In the genomic region with DNA sequence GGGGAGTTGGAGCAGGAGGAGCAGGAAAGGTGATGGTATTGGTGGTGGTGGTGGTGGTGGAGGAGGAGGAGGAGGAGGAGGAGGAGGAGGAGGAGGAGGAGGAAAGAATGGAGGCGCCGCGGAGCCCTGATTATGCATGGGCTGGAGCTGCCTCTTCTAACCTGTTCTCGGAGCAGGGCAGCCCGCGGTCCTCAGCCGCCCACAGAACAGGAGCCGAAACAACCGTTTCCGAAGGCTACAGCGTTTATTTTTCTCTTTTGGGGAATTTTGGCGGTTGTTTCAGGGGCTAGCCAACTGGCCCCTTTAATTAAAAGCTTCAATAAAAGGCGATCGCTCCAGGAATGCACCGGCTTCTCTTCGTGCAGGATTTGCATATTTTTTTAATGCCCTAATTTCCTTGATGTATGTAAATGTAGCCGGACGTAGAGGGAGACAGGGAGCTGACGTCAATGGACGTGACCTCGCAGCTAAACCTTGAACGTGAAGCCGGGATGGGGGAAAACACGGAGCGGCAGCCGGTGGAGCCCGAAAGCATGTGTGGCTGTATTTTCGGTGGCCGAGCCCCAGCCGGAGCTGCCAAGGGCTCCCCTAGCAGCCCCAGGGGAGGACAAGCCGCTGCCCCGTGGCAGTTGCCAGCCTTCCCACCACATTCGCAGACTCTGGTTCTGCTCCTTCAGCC, we compare ENCODE assay signal across 8 mouse cellular contexts.
DNase-seq lines count a peak whose midpoint lies in the region; ATAC-seq lines count a peak whose summit lies in the region.

No protein-coding gene starts in this region.

- peak overlapping the region; percentile 73 for H3K4me3 ChIP-seq in heart, embryonic 10.5 days
- H3K4me3 ChIP-seq in forebrain, embryonic 11.5 days (ENCODE audit: low read depth, low read length), result peak overlapping the region; percentile 85
- peak overlapping the region; percentile 63 for H3K4me3 ChIP-seq in limb, embryonic 12.5 days (replicated peaks)

- H3K36me3 ChIP-seq in heart, embryonic 10.5 days, result no peaks in the 10 kb centered on the region
- H3K36me3 ChIP-seq in forebrain, embryonic 11.5 days (ENCODE audit: control insufficient read depth, insufficient read depth, low read length), result no peaks in the 10 kb centered on the region
- no peaks in the 10 kb centered on the region for H3K36me3 ChIP-seq in limb, embryonic 12.5 days

- peaks cover 11% of the 10 kb centered on the region; the same call in 1 of the 2 replicates for H3K4me1 ChIP-seq in heart, embryonic 10.5 days
- no peaks in the 10 kb centered on the region for H3K4me1 ChIP-seq in forebrain, embryonic 11.5 days (replicated peaks; ENCODE audit: control insufficient read depth, insufficient read depth, low read length)
- peaks cover 17% of the 10 kb centered on the region for H3K4me1 ChIP-seq in limb, embryonic 12.5 days (replicated peaks)

- peak overlapping the region; percentile 75 for H3K4me2 ChIP-seq in forebrain, embryonic 11.5 days (ENCODE audit: low read depth, low read length, severe bottlenecking)
- H3K4me2 ChIP-seq in limb, embryonic 12.5 days, result peak overlapping the region; percentile 84

- peak overlapping the region; percentile 100 for H3K9ac ChIP-seq in forebrain, embryonic 11.5 days (ENCODE audit: low read length)
- H3K9ac ChIP-seq in limb, embryonic 12.5 days (replicated peaks), result no peak overlapping the region

- peaks cover 84% of the 10 kb centered on the region for H3K27me3 ChIP-seq in heart, embryonic 10.5 days (ENCODE audit: insufficient read depth, poor library complexity, severe bottlenecking)
- no peaks in the 10 kb centered on the region for H3K27me3 ChIP-seq in forebrain, embryonic 11.5 days (ENCODE audit: control insufficient read depth, insufficient read depth, low read length)
- peaks cover 89% of the 10 kb centered on the region for H3K27me3 ChIP-seq in limb, embryonic 12.5 days

- under 1% methylated on average over 33 of the region's 33 CpGs for WGBS in heart, embryonic 10.5 days
- under 1% methylated on average over 33 of the region's 33 CpGs for WGBS in forebrain, embryonic 11.5 days
- WGBS in limb, embryonic 12.5 days, result under 1% methylated on average over 30 of the region's 33 CpGs

- peak; percentile 25 for ATAC-seq in forebrain, embryonic 11.5 days (replicated peaks; ENCODE audit: low FRiP score)
- no peak for ATAC-seq in limb, embryonic 12.5 days (ENCODE audit: insufficient number of reproducible peaks, insufficient read depth, low FRiP score, low TSS enrichment, low read depth)

- peak overlapping the region; percentile 10; the same call in 1 of the 2 replicates for H3K27ac ChIP-seq in heart, embryonic 10.5 days
- H3K27ac ChIP-seq in forebrain, embryonic 11.5 days (ENCODE audit: low read depth, low read length), result peak overlapping the region; percentile 100
- H3K27ac ChIP-seq in limb, embryonic 12.5 days, result no peak overlapping the region

- DNase-seq in heart, embryonic 10.5 days (ENCODE audit: low spot score), result peak; percentile 85
- DNase-seq in heart, postnatal 4 days, result no peak
- peak; percentile 98 for DNase-seq in brain, adult 2 months (ENCODE audit: low read depth, low spot score)
- DNase-seq in forebrain, embryonic 11.5 days (ENCODE audit: low spot score), result peak; percentile 91
- DNase-seq in kidney, adult 11 months, result peak; percentile 65
- peak; percentile 89 for DNase-seq in right cerebral cortex, adult 18-20 months
- no peak for DNase-seq in adipocyte (ENCODE audit: low spot score)

- no peaks in the 10 kb centered on the region for H3K9me3 ChIP-seq in heart, embryonic 10.5 days
- no peaks in the 10 kb centered on the region for H3K9me3 ChIP-seq in forebrain, embryonic 11.5 days (ENCODE audit: control insufficient read depth, low read length)
- H3K9me3 ChIP-seq in limb, embryonic 12.5 days, result no peaks in the 10 kb centered on the region

Comparison
In these comparisons a context has a peak if more than half of its experiments do, and no peak if none do; other contexts are left out.
1. DNase-seq: peak in heart, embryonic 10.5 days (single experiment), brain, adult 2 months (single experiment), forebrain, embryonic 11.5 days (single experiment), kidney, adult 11 months (single experiment) and right cerebral cortex, adult 18-20 months (single experiment); none in heart, postnatal 4 days (single experiment) and adipocyte (single experiment).
2. Peak in every context shown above with its lines, with median percentiles within 50 percentile points of each other: H3K4me3 ChIP-seq.